Mouse (Mus musculus): ENCODE data around the gene Ramp2. TPM values are rescaled to one million over a fixed set of nuclear protein-coding genes. Genes with fewer than 3 reads are reported as not detected.

The Ramp2 gene
- polyA plus RNA-seq, 1 experiment = 20.5 TPM

GRCm38 (mm10) chr11:101218436-101219055, 27.3 kb upstream of the Ramp2 start:
- H3K4me3 ChIP-seq (ENCODE audit: control insufficient read depth, insufficient read depth, low read length) = no peak overlapping the region
- TF ChIP-seq CTCF (IDR thresholded peaks at IDR 0.05; ENCODE audit: borderline replicate concordance, control insufficient read depth, extremely low read depth, insufficient read depth, low read length, poor library complexity) (no peak), POLR2A (IDR thresholded peaks at IDR 0.05; ENCODE audit: control insufficient read depth, extremely low read depth, insufficient read depth, low read length, poor library complexity) (no peak)
- H3K27ac ChIP-seq (ENCODE audit: control insufficient read depth, insufficient read depth, low read length) = peak overlapping the region; percentile 6; the same call in 1 of the 2 replicates
- H3K36me3 ChIP-seq (ENCODE audit: control insufficient read depth, insufficient read depth, low read length) = peaks cover 20% of the 10 kb centered on the region
- 35% methylated on average over 10 of the region's 10 CpGs for WGBS
- peak; percentile 53 for DNase-seq
- peaks cover 8% of the 10 kb centered on the region for H3K4me1 ChIP-seq (replicated peaks; ENCODE audit: control insufficient read depth, insufficient read depth, low read length)
- no peaks in the 10 kb centered on the region for H3K27me3 ChIP-seq (ENCODE audit: control insufficient read depth, insufficient read depth, low read length)

- no peaks in the 10 kb centered on the region; the same call in 1 of the 2 replicates for H3K36me3 ChIP-seq (ENCODE audit: control insufficient read depth, insufficient read depth, low read length)
- WGBS = 77% methylated on average over 2 of the region's 2 CpGs
- H3K27me3 ChIP-seq (ENCODE audit: control insufficient read depth, insufficient read depth, low read length) = no peaks in the 10 kb centered on the region
- H3K27ac ChIP-seq (ENCODE audit: control insufficient read depth, insufficient read depth, low read length) = no peak overlapping the region
- peaks cover 12% of the 10 kb centered on the region for H3K4me1 ChIP-seq (replicated peaks; ENCODE audit: control insufficient read depth, insufficient read depth, low read length)
- H3K4me3 ChIP-seq (ENCODE audit: control insufficient read depth, insufficient read depth, low read length) = no peak overlapping the region
- no peak for TF ChIP-seq POLR2A (IDR thresholded peaks at IDR 0.05; ENCODE audit: control insufficient read depth, extremely low read depth, insufficient read depth, low read length, poor library complexity)
- TF ChIP-seq CTCF (IDR thresholded peaks at IDR 0.05; ENCODE audit: borderline replicate concordance, control insufficient read depth, extremely low read depth, insufficient read depth, low read length, poor library complexity) = no peak
- DNase-seq = no peak
These were observed 25.0 kb upstream of the Ramp2 start for GRCm38 (mm10) chr11:101220853-101221252.

- DNase-seq = no peak
These were observed 24.4 kb upstream of the Ramp2 start for GRCm38 (mm10) chr11:101221306-101221986.

GRCm38 (mm10) chr11:101224337-101224736, 21.5 kb upstream of the Ramp2 start:
- no peak for DNase-seq
- H3K4me1 ChIP-seq (replicated peaks; ENCODE audit: control insufficient read depth, insufficient read depth, low read length) = peaks cover 4% of the 10 kb centered on the region
- no peak for TF ChIP-seq POLR2A (IDR thresholded peaks at IDR 0.05; ENCODE audit: control insufficient read depth, extremely low read depth, insufficient read depth, low read length, poor library complexity)
- no peak for TF ChIP-seq CTCF (IDR thresholded peaks at IDR 0.05; ENCODE audit: borderline replicate concordance, control insufficient read depth, extremely low read depth, insufficient read depth, low read length, poor library complexity)
- no peaks in the 10 kb centered on the region for H3K27me3 ChIP-seq (ENCODE audit: control insufficient read depth, insufficient read depth, low read length)
- H3K27ac ChIP-seq (ENCODE audit: control insufficient read depth, insufficient read depth, low read length) = no peak overlapping the region
- WGBS = 39% methylated on average over 3 of the region's 3 CpGs
- H3K36me3 ChIP-seq (ENCODE audit: control insufficient read depth, insufficient read depth, low read length) = no peaks in the 10 kb centered on the region
- H3K4me3 ChIP-seq (ENCODE audit: control insufficient read depth, insufficient read depth, low read length) = no peak overlapping the region

More at GRCm38 (mm10) chr11:101221306-101221986, 24.4 kb upstream of the Ramp2 start:
- no peak overlapping the region for H3K27ac ChIP-seq (ENCODE audit: control insufficient read depth, insufficient read depth, low read length)
- H3K36me3 ChIP-seq (ENCODE audit: control insufficient read depth, insufficient read depth, low read length) = no peaks in the 10 kb centered on the region
- H3K4me1 ChIP-seq (replicated peaks; ENCODE audit: control insufficient read depth, insufficient read depth, low read length) = peaks cover 12% of the 10 kb centered on the region
- WGBS = 40% methylated on average over 8 of the region's 8 CpGs
- TF ChIP-seq CTCF (IDR thresholded peaks at IDR 0.05; ENCODE audit: borderline replicate concordance, control insufficient read depth, extremely low read depth, insufficient read depth, low read length, poor library complexity) (no peak), POLR2A (IDR thresholded peaks at IDR 0.05; ENCODE audit: control insufficient read depth, extremely low read depth, insufficient read depth, low read length, poor library complexity) (no peak)
- H3K27me3 ChIP-seq (ENCODE audit: control insufficient read depth, insufficient read depth, low read length) = no peaks in the 10 kb centered on the region
- H3K4me3 ChIP-seq (ENCODE audit: control insufficient read depth, insufficient read depth, low read length) = no peak overlapping the region

- no peaks in the 10 kb centered on the region for H3K36me3 ChIP-seq (ENCODE audit: control insufficient read depth, insufficient read depth, low read length)
- H3K4me3 ChIP-seq (ENCODE audit: control insufficient read depth, insufficient read depth, low read length) = peak overlapping the region; percentile 64
- peaks cover 4% of the 10 kb centered on the region for H3K4me1 ChIP-seq (replicated peaks; ENCODE audit: control insufficient read depth, insufficient read depth, low read length)
- no peak for TF ChIP-seq POLR2A (IDR thresholded peaks at IDR 0.05; ENCODE audit: control insufficient read depth, extremely low read depth, insufficient read depth, low read length, poor library complexity)
- no peak for TF ChIP-seq CTCF (IDR thresholded peaks at IDR 0.05; ENCODE audit: borderline replicate concordance, control insufficient read depth, extremely low read depth, insufficient read depth, low read length, poor library complexity)
- DNase-seq = no peak
- H3K27me3 ChIP-seq (ENCODE audit: control insufficient read depth, insufficient read depth, low read length) = no peaks in the 10 kb centered on the region
- 21% methylated on average over 25 of the region's 25 CpGs for WGBS
- no peak overlapping the region for H3K27ac ChIP-seq (ENCODE audit: control insufficient read depth, insufficient read depth, low read length)
These were observed 20.3 kb upstream of the Ramp2 start for GRCm38 (mm10) chr11:101225331-101226064.

GRCm38 (mm10) chr11:101226065-101226701, 19.6 kb upstream of the Ramp2 start, which contains the start of gene Ezh1:
Ezh1 (minus strand) TSS chr11:101226463.
- 1% methylated on average over 56 of the region's 56 CpGs for WGBS
- Histone ChIP-seq H3K36me3 (ENCODE audit: control insufficient read depth, insufficient read depth, low read length) (no peaks in the 10 kb centered on the region), H3K4me3 (ENCODE audit: control insufficient read depth, insufficient read depth, low read length) (peak within 1 kb of the TSS; percentile 64), H3K27ac (ENCODE audit: control insufficient read depth, insufficient read depth, low read length) (no peak within 1 kb of the TSS), H3K27me3 (ENCODE audit: control insufficient read depth, insufficient read depth, low read length) (no peaks in the 10 kb centered on the region), H3K4me1 (replicated peaks; ENCODE audit: control insufficient read depth, insufficient read depth, low read length) (peaks cover 4% of the 10 kb centered on the region)
- peak; percentile 93 for DNase-seq
- TF ChIP-seq CTCF (IDR thresholded peaks at IDR 0.05; ENCODE audit: borderline replicate concordance, control insufficient read depth, extremely low read depth, insufficient read depth, low read length, poor library complexity) (peak; percentile 61; the same call in 1 of the 2 replicates), POLR2A (IDR thresholded peaks at IDR 0.05; ENCODE audit: control insufficient read depth, extremely low read depth, insufficient read depth, low read length, poor library complexity) (peak; percentile 59; the same call in 1 of the 2 replicates)

Measured in thymus, adult 2 months (tissue).